Mouse (Mus musculus): ENCODE measurements around the gene Cxcl3. TPM values are rescaled to one million over a fixed set of nuclear protein-coding genes. Genes with fewer than 3 reads are reported as not detected.

Cxcl3 gene
- polyA plus RNA-seq, 1 experiment = not detected

- Histone ChIP-seq H3K4me1 (ENCODE audit: control insufficient read depth, insufficient read depth, low read length) (no peaks in the 10 kb centered on the region), H3K27ac (ENCODE audit: insufficient read depth, low read length) (no peak overlapping the region), H3K4me3 (ENCODE audit: insufficient read depth, low read length) (no peak overlapping the region)
- TF ChIP-seq CTCF (IDR thresholded peaks at IDR 0.05; ENCODE audit: extremely low read depth, insufficient read depth, low read length) (no peak), POLR2A (IDR thresholded peaks at IDR 0.05; ENCODE audit: extremely low read depth, insufficient read depth, low read length) (no peak)
Measured at GRCm38 (mm10) chr5:90763912-90764665, 21.8 kb upstream of the Cxcl3 start.

GRCm38 (mm10) chr5:90765821-90766606, 19.9 kb upstream of the Cxcl3 start:
- Histone ChIP-seq H3K27ac (ENCODE audit: insufficient read depth, low read length) (no peak overlapping the region), H3K4me3 (ENCODE audit: insufficient read depth, low read length) (no peak overlapping the region), H3K4me1 (ENCODE audit: control insufficient read depth, insufficient read depth, low read length) (no peaks in the 10 kb centered on the region)
- no peak for TF ChIP-seq CTCF (IDR thresholded peaks at IDR 0.05; ENCODE audit: extremely low read depth, insufficient read depth, low read length)
- no peak for TF ChIP-seq POLR2A (IDR thresholded peaks at IDR 0.05; ENCODE audit: extremely low read depth, insufficient read depth, low read length)

GRCm38 (mm10) chr5:90768218-90768617, 17.7 kb upstream of the Cxcl3 start, which contains the start of gene Ppbp:
Ppbp (plus strand) TSS chr5:90768518.
- Histone ChIP-seq H3K27ac (ENCODE audit: insufficient read depth, low read length) (no peak within 1 kb of the TSS), H3K4me3 (ENCODE audit: insufficient read depth, low read length) (no peak within 1 kb of the TSS), H3K4me1 (ENCODE audit: control insufficient read depth, insufficient read depth, low read length) (no peaks in the 10 kb centered on the region)
- TF ChIP-seq POLR2A (IDR thresholded peaks at IDR 0.05; ENCODE audit: extremely low read depth, insufficient read depth, low read length) (no peak), CTCF (IDR thresholded peaks at IDR 0.05; ENCODE audit: extremely low read depth, insufficient read depth, low read length) (no peak)

GRCm38 (mm10) chr5:90771369-90771768, 14.5 kb upstream of the Cxcl3 start:
- Histone ChIP-seq H3K27ac (ENCODE audit: insufficient read depth, low read length) (no peak overlapping the region), H3K4me3 (ENCODE audit: insufficient read depth, low read length) (no peak overlapping the region), H3K4me1 (ENCODE audit: control insufficient read depth, insufficient read depth, low read length) (no peaks in the 10 kb centered on the region)
- TF ChIP-seq POLR2A (IDR thresholded peaks at IDR 0.05; ENCODE audit: extremely low read depth, insufficient read depth, low read length) = no peak
- no peak for TF ChIP-seq CTCF (IDR thresholded peaks at IDR 0.05; ENCODE audit: extremely low read depth, insufficient read depth, low read length)

- no peak within 1 kb of the TSS for H3K27ac ChIP-seq (ENCODE audit: insufficient read depth, low read length)
- H3K4me1 ChIP-seq (ENCODE audit: control insufficient read depth, insufficient read depth, low read length) = no peaks in the 10 kb centered on the region
- no peak for TF ChIP-seq CTCF (IDR thresholded peaks at IDR 0.05; ENCODE audit: extremely low read depth, insufficient read depth, low read length)
- no peak for TF ChIP-seq POLR2A (IDR thresholded peaks at IDR 0.05; ENCODE audit: extremely low read depth, insufficient read depth, low read length)
- H3K4me3 ChIP-seq (ENCODE audit: insufficient read depth, low read length) = no peak within 1 kb of the TSS
Measured at GRCm38 (mm10) chr5:90771880-90772653, 13.8 kb upstream of the Cxcl3 start, which contains the start of gene Pf4. Pf4 (plus strand) TSS chr5:90772435.

GRCm38 (mm10) chr5:90775562-90775961, 10.3 kb upstream of the Cxcl3 start:
- H3K4me3 ChIP-seq (ENCODE audit: insufficient read depth, low read length) = no peak overlapping the region
- H3K4me1 ChIP-seq (ENCODE audit: control insufficient read depth, insufficient read depth, low read length) = no peaks in the 10 kb centered on the region
- no peak overlapping the region for H3K27ac ChIP-seq (ENCODE audit: insufficient read depth, low read length)
- TF ChIP-seq CTCF (IDR thresholded peaks at IDR 0.05; ENCODE audit: extremely low read depth, insufficient read depth, low read length) (no peak), POLR2A (IDR thresholded peaks at IDR 0.05; ENCODE audit: extremely low read depth, insufficient read depth, low read length) (no peak)

GRCm38 (mm10) chr5:90777621-90778020, 8.3 kb upstream of the Cxcl3 start:
- Histone ChIP-seq H3K4me1 (ENCODE audit: control insufficient read depth, insufficient read depth, low read length) (no peaks in the 10 kb centered on the region), H3K27ac (ENCODE audit: insufficient read depth, low read length) (no peak overlapping the region), H3K4me3 (ENCODE audit: insufficient read depth, low read length) (no peak overlapping the region)
- no peak for TF ChIP-seq CTCF (IDR thresholded peaks at IDR 0.05; ENCODE audit: extremely low read depth, insufficient read depth, low read length)
- TF ChIP-seq POLR2A (IDR thresholded peaks at IDR 0.05; ENCODE audit: extremely low read depth, insufficient read depth, low read length) = no peak

GRCm38 (mm10) chr5:90778856-90779255, 7.0 kb upstream of the Cxcl3 start:
- Histone ChIP-seq H3K4me1 (ENCODE audit: control insufficient read depth, insufficient read depth, low read length) (no peaks in the 10 kb centered on the region), H3K4me3 (ENCODE audit: insufficient read depth, low read length) (no peak overlapping the region), H3K27ac (ENCODE audit: insufficient read depth, low read length) (no peak overlapping the region)
- TF ChIP-seq POLR2A (IDR thresholded peaks at IDR 0.05; ENCODE audit: extremely low read depth, insufficient read depth, low read length) (no peak), CTCF (IDR thresholded peaks at IDR 0.05; ENCODE audit: extremely low read depth, insufficient read depth, low read length) (no peak)

GRCm38 (mm10) chr5:90783697-90784096, 2.2 kb upstream of the Cxcl3 start:
- Histone ChIP-seq H3K4me3 (ENCODE audit: insufficient read depth, low read length) (no peak overlapping the region), H3K4me1 (ENCODE audit: control insufficient read depth, insufficient read depth, low read length) (no peaks in the 10 kb centered on the region), H3K27ac (ENCODE audit: insufficient read depth, low read length) (no peak overlapping the region)
- TF ChIP-seq CTCF (IDR thresholded peaks at IDR 0.05; ENCODE audit: extremely low read depth, insufficient read depth, low read length) (no peak), POLR2A (IDR thresholded peaks at IDR 0.05; ENCODE audit: extremely low read depth, insufficient read depth, low read length) (no peak)

Measured in cortical plate, adult 2 months (tissue).